Mouse (Mus musculus) midbrain, embryonic 13.5 days (tissue): ENCODE results near the gene Cebpg. TPM values are rescaled to one million over a fixed set of nuclear protein-coding genes. Genes with fewer than 3 reads are reported as not detected.
A peak's percentile ranks its signal among the peaks of the same experiment; 100 is the strongest.

ENCODE experiments used
- ATAC-seq: fragments of 200-750 bp; cut with Nextera tagmentation; 2 replicates; pipeline ENCODE4 v1.8.0; 2017; ENCODE audit warnings: mild to moderate bottlenecking, moderate TSS enrichment, moderate library complexity
- H3K27ac ChIP-seq: fragments of 300-500 bp; sonication (generic); 2 replicates; pipeline ENCODE4 v1.5.1; 2015; ENCODE audit warnings: inconsistent platforms, mild to moderate bottlenecking, moderate library complexity
- H3K27me3 ChIP-seq: fragments of 300-500 bp; sonication (generic); 2 replicates; pipeline ENCODE4 v1.6.1; 2015; ENCODE audit warnings: mild to moderate bottlenecking, inconsistent platforms
- H3K36me3 ChIP-seq: fragments of 300-500 bp; sonication (generic); 2 replicates; pipeline ENCODE4 v1.6.1; 2015; ENCODE audit warnings: mild to moderate bottlenecking, inconsistent platforms
- H3K4me1 ChIP-seq: fragments of 300-500 bp; sonication (generic); replicated peaks from 2 replicates; pipeline ENCODE4 v1.6.1; 2015; ENCODE audit warnings: inconsistent platforms
- H3K4me2 ChIP-seq: fragments of 300-500 bp; sonication (generic); replicated peaks from 2 replicates; pipeline ENCODE4 v1.6.1; 2015; ENCODE audit warnings: moderate library complexity, mild to moderate bottlenecking, inconsistent platforms
- H3K4me3 ChIP-seq: fragments of 300-500 bp; sonication (generic); replicated peaks from 2 replicates; pipeline ENCODE4 v1.5.1; 2015; ENCODE audit warnings: mild to moderate bottlenecking, inconsistent platforms
- H3K9ac ChIP-seq: fragments of 300-500 bp; sonication (generic); replicated peaks from 2 replicates; pipeline ENCODE4 v1.6.1; 2015; ENCODE audit warnings: mild to moderate bottlenecking, inconsistent platforms
- H3K9me3 ChIP-seq: fragments of 300-500 bp; sonication (generic); 2 replicates; pipeline ENCODE4 v1.6.1; 2016; ENCODE audit warnings: mild to moderate bottlenecking, inconsistent platforms
- WGBS: fragments of 180-500 bp; shearing (Covaris S2); methylation state at CpG from one replicate; pipeline ENCODE4 v1.1.7; 2015; 5-methylcytosine and 5-hydroxymethylcytosine counted together
- polyA plus RNA-seq: library from polyadenylated mRNA; unstranded; fragments of >200 nt; fragmentation: Nextera tagmentation; extraction: Ambion mirVana; gene quantifications from 2 replicates; pipeline ENCODE4 v1.2.1, GENCODE M21; 2015

The Cebpg gene
- polyA plus RNA-seq, 1 experiment from 2014 or later = 42.4 TPM

DNA sequence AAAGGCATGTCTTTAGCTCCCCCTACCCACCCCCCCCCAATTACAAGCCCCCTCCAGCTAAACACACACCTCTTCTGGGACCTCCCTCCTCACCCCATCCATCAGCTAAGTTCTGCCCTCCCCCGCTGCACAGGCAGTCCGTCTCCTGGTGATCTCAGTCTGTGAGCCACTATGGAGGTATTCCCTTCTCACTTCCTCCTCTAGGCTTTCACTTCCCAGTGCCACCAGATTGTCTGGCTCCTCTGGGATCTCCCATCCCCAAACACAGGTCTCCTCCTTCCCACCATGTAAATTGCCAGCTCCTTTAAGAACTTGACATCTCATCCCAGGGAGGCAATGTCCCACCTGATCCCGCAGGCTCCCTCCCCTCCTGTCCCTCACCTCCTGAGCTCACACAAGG lies 9.6 kb upstream of the Cebpg start:
- no peak overlapping the region for H3K4me3 ChIP-seq
- H3K4me1 ChIP-seq = peaks cover 9% of the 10 kb centered on the region; the same call in 1 of the 2 replicates
- no peaks in the 10 kb centered on the region for H3K36me3 ChIP-seq
- H3K9ac ChIP-seq = no peak overlapping the region
- 84% methylated on average over 3 of the region's 3 CpGs for WGBS
- H3K9me3 ChIP-seq = 0 out of 2 replicates have a peak, but pooled peaks cover 5% of the 10 kb centered on the region
- H3K27ac ChIP-seq = no peak overlapping the region
- no peak overlapping the region for H3K4me2 ChIP-seq
- H3K27me3 ChIP-seq = no peaks in the 10 kb centered on the region
- no peak for ATAC-seq

DNA sequence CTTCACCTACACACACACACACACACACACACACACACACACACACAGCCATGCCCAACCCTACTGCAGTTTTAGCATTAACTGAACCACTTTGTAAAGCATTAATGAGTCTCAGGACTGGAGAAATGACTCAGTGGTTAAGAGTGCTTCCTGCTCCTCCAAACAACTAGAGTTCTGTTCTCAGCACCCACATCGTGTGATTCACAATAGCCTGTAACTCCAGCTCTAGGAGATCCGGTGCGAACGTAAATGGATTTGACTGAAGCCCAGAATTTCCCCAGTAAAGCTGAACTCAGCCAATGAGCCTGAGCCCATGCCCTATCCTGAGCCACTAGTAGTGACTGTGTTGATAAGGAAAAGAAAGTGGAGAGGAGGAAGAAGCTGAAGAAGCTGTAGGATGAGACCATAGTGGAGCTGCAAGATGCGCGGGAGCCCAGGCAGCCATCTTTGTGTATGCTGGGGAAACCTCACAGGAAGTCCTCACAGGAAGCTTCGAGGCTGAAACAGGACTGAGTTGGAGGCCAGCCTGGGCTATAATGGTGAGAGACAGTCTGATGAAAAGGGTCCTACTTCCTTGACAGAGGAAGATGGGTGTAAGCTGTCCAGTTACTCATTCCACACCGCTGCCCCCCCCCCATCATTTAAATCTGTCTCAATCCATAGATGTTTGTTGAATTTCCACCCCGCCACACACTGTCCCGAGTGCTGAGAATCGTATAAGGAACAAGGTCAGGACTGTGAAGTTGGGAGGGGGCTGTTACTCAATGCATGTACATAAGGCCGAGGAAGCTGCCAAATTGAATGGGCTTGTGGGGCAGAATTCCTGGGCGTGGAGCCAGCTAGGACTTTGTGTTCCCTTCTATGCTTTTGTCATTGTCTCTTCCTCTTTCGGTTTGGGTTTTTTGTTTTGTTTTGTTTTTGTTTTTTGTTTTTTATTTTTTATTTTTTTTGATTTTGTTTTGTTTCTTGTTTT lies 8.2 kb upstream of the Cebpg start:
- Histone ChIP-seq H3K27me3 (no peaks in the 10 kb centered on the region), H3K27ac (no peak overlapping the region), H3K9me3 (peaks cover 5% of the 10 kb centered on the region; the same call in 1 of the 2 replicates), H3K4me1 (peaks cover 9% of the 10 kb centered on the region; the same call in 1 of the 2 replicates), H3K4me2 (no peak overlapping the region), H3K4me3 (no peak overlapping the region), H3K36me3 (no peaks in the 10 kb centered on the region), H3K9ac (no peak overlapping the region)
- ATAC-seq = no peak
- 75% methylated on average over 14 of the region's 14 CpGs for WGBS

DNA sequence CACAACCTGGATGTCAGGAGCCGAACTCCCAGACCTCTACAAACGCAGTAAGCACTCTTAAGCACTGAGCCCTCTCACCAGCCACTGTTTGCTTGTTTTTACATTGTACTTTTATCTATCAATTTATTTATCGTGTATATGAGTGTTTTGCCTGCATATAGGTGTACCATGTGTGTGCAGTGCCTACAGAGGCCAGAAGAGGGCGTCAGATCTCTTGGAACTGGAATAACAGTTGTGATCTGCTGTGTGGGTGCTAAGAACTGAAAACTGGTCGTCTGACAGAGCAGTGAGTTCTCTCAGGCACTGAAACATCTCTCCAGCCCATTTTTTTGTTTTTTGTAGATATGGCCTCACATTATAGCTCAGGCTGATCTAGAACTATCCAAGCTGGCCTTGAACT lies 3.1 kb upstream of the Cebpg start:
- H3K4me2 ChIP-seq = no peak overlapping the region
- ATAC-seq = no peak
- H3K27me3 ChIP-seq = no peaks in the 10 kb centered on the region
- H3K36me3 ChIP-seq = no peaks in the 10 kb centered on the region
- 75% methylated on average over 5 of the region's 5 CpGs for WGBS
- no peak overlapping the region for H3K27ac ChIP-seq
- no peaks in the 10 kb centered on the region; the same call in 1 of the 2 replicates for H3K9me3 ChIP-seq
- no peak overlapping the region for H3K4me3 ChIP-seq
- peaks cover 17% of the 10 kb centered on the region for H3K4me1 ChIP-seq
- no peak overlapping the region for H3K9ac ChIP-seq

DNA sequence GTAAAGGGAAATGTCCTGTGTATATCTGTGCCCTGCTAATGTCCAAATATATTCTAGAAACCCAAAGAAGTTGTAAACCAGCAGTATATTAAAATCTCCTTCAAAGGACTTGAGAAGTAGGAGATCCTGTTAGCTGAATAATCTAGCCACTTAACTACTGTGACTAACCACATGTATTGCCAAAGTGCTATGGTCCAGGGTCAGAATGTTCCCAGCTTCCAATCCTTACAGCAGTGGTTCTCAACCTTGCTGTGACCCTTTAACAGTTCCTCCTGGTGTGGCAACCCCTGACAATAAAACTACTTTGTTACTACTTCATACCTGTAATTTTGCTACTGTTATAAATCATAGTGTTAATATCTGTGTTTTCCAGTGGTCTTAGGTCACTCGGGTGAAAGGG lies 2.0 kb upstream of the Cebpg start:
- H3K4me1 ChIP-seq = peaks cover 24% of the 10 kb centered on the region
- H3K4me3 ChIP-seq = no peak overlapping the region
- no peak overlapping the region for H3K27ac ChIP-seq
- no peaks in the 10 kb centered on the region for H3K27me3 ChIP-seq
- H3K9ac ChIP-seq = no peak overlapping the region
- 73% methylated on average over 1 of the region's 1 CpGs for WGBS
- no peak for ATAC-seq
- no peaks in the 10 kb centered on the region; the same call in 1 of the 2 replicates for H3K9me3 ChIP-seq
- H3K4me2 ChIP-seq = no peak overlapping the region
- no peaks in the 10 kb centered on the region for H3K36me3 ChIP-seq

- no peak for ATAC-seq
- no peaks in the 10 kb centered on the region; the same call in 1 of the 2 replicates for H3K9me3 ChIP-seq
- WGBS = 88% methylated on average over 4 of the region's 4 CpGs
- no peak overlapping the region for H3K4me3 ChIP-seq
- peaks cover 24% of the 10 kb centered on the region for H3K4me1 ChIP-seq
- H3K4me2 ChIP-seq = no peak overlapping the region
- no peak overlapping the region for H3K27ac ChIP-seq
- H3K36me3 ChIP-seq = no peaks in the 10 kb centered on the region
- no peaks in the 10 kb centered on the region for H3K27me3 ChIP-seq
- no peak overlapping the region for H3K9ac ChIP-seq
Observed at GRCm38 (mm10) chr7:35057569-35057968, 1.2 kb upstream of the Cebpg start.

DNA sequence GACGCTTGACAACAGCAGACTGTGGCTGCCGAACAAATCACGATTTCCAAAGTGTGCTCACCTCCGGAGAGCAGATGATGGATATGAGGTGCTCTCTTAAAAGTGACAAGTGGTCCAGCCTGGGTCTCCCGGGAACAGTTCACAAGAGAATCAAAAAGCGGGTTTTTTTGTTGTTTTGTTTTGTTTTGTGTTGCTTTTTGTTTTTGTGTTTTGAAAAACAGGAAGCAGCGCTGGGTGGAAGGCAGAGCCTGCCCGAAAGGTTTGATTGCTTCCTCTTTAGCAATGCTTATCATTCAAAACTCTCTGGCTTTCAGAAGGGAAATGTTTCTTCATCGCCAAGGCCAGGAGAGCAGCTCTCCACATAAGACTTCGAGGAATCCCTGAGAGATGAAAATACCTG lies 626 bp upstream of the Cebpg start:
- Histone ChIP-seq H3K9me3 (no peaks in the 10 kb centered on the region; the same call in 1 of the 2 replicates), H3K27me3 (no peaks in the 10 kb centered on the region), H3K36me3 (no peaks in the 10 kb centered on the region), H3K4me2 (peak overlapping the region; percentile 90), H3K4me1 (peaks cover 24% of the 10 kb centered on the region), H3K9ac (peak overlapping the region; percentile 51; the same call in 1 of the 2 replicates), H3K27ac (no peak overlapping the region), H3K4me3 (peak overlapping the region; percentile 88)
- 29% methylated on average over 10 of the region's 10 CpGs for WGBS
- peak; percentile 7 for ATAC-seq

- peak overlapping the region; percentile 88 for H3K4me3 ChIP-seq
- under 1% methylated on average over 65 of the region's 77 CpGs for WGBS
- no peaks in the 10 kb centered on the region; the same call in 1 of the 2 replicates for H3K9me3 ChIP-seq
- H3K36me3 ChIP-seq = no peaks in the 10 kb centered on the region
- peak overlapping the region; percentile 90 for H3K27ac ChIP-seq
- ATAC-seq = peak; percentile 95
- peak overlapping the region; percentile 90 for H3K4me2 ChIP-seq
- H3K4me1 ChIP-seq = peaks cover 24% of the 10 kb centered on the region
- peak overlapping the region; percentile 95 for H3K9ac ChIP-seq
- no peaks in the 10 kb centered on the region for H3K27me3 ChIP-seq
Observed at GRCm38 (mm10) chr7:35055619-35056435, 546 bp downstream of the Cebpg start.

DNA sequence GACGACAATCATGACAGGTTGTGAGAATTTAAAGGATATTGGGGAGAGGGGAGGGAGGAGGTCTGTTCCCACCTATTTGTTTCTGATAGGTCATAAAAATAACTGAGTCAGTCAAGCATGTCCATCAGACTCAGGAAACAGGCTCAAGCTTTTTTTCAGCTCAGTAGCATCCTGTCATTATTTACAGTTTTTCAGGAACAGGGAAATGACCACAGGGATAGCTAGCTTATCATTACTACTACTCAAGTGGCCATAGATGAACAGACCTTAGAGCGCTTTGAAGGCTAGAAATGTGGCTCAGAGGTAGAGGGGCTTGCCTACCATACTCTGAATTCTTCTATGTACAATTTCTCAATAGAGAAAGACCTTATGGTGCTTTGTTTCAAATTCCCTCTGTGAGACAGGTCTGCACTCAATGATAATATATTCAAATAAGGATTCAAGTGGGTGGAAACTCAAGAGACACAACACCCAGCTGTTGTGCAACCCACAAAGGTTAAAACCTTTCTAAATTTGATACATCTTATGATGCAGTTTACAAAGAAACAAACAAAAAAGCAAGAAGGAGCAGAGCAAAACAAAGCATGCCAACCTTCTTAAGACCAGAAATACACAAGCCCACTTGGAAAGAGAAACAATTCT lies 1.3 kb downstream of the Cebpg start:
- 61% methylated on average over 2 of the region's 2 CpGs for WGBS
- no peak for ATAC-seq
- H3K9me3 ChIP-seq = no peaks in the 10 kb centered on the region; the same call in 1 of the 2 replicates
- no peaks in the 10 kb centered on the region for H3K27me3 ChIP-seq
- peaks cover 6% of the 10 kb centered on the region for H3K36me3 ChIP-seq
- H3K4me1 ChIP-seq = peaks cover 24% of the 10 kb centered on the region
- H3K4me3 ChIP-seq = peak overlapping the region; percentile 88
- peak overlapping the region; percentile 90 for H3K4me2 ChIP-seq
- peak overlapping the region; percentile 90 for H3K27ac ChIP-seq
- H3K9ac ChIP-seq = peak overlapping the region; percentile 95

GRCm38 (mm10) chr7:35054286-35054685 lies 2.1 kb downstream of the Cebpg start:
- H3K4me3 ChIP-seq = no peak overlapping the region

GRCm38 (mm10) chr7:35053161-35053560 lies 3.2 kb downstream of the Cebpg start:
- Histone ChIP-seq H3K4me3 (no peak overlapping the region), H3K4me1 (peaks cover 24% of the 10 kb centered on the region), H3K4me2 (no peak overlapping the region), H3K9ac (no peak overlapping the region), H3K9me3 (no peaks in the 10 kb centered on the region), H3K27ac (no peak overlapping the region), H3K27me3 (no peaks in the 10 kb centered on the region), H3K36me3 (peaks cover 17% of the 10 kb centered on the region)
- ATAC-seq = no peak
- WGBS = 98% methylated on average over 3 of the region's 3 CpGs

More at GRCm38 (mm10) chr7:35054286-35054685, 2.1 kb downstream of the Cebpg start:
- Histone ChIP-seq H3K4me2 (peak overlapping the region; percentile 90; the same call in 1 of the 2 replicates), H3K4me1 (peaks cover 24% of the 10 kb centered on the region), H3K36me3 (peaks cover 11% of the 10 kb centered on the region), H3K9me3 (no peaks in the 10 kb centered on the region), H3K27ac (no peak overlapping the region), H3K9ac (no peak overlapping the region), H3K27me3 (no peaks in the 10 kb centered on the region)
- no peak for ATAC-seq
- WGBS = 97% methylated on average over 1 of the region's 1 CpGs

DNA sequence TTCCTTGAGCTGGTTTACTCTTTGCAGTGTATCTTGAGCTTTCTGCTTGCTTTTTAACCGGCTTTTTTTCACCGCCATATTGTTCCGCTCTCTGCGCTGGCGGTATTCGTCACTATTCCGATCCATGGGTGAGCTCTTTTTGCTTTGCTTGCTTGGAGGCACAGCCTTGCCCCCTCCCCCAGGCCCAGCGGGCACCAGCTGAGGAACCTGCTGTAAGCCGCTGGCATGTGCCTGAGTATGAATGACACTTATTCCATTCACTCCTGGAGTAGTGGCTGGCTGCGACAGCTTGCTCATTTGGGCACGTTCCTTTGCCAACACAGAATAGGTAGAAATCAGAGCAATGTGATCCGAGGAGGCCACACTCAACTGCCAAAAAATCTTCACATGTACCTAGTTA lies 5.8 kb downstream of the Cebpg start:
- Histone ChIP-seq H3K9ac (no peak overlapping the region), H3K27ac (no peak overlapping the region), H3K4me2 (no peak overlapping the region), H3K9me3 (no peaks in the 10 kb centered on the region), H3K36me3 (peaks cover 27% of the 10 kb centered on the region), H3K27me3 (no peaks in the 10 kb centered on the region), H3K4me3 (no peak overlapping the region), H3K4me1 (peaks cover 18% of the 10 kb centered on the region)
- WGBS = 93% methylated on average over 12 of the region's 12 CpGs
- ATAC-seq = no peak
